Mouse (Mus musculus) limb, embryonic 12.5 days (tissue): ENCODE measurements around the gene Tirap. TPM values are rescaled to one million over a fixed set of nuclear protein-coding genes. Genes with fewer than 3 reads are reported as not detected.

Source experiments
- ATAC-seq: fragments of 200-750 bp; cut with Nextera tagmentation; 2 replicates; pipeline ENCODE4 v1.8.0; 2017; ENCODE audit warnings: low read depth, moderate TSS enrichment; ENCODE audit not compliant: insufficient number of reproducible peaks, insufficient read depth, low FRiP score, low TSS enrichment
- H3K27ac ChIP-seq: fragments of 300-500 bp; sonication (generic); 2 replicates; pipeline ENCODE4 v1.5.1; 2016; ENCODE audit warnings: mild to moderate bottlenecking, moderate library complexity
- H3K27me3 ChIP-seq: fragments of 300-500 bp; sonication (generic); 2 replicates; pipeline ENCODE4 v1.6.1; 2016; ENCODE audit warnings: mild to moderate bottlenecking, moderate library complexity
- H3K36me3 ChIP-seq: fragments of 300-500 bp; sonication (generic); 2 replicates; pipeline ENCODE4 v1.6.1; 2016; ENCODE audit warnings: mild to moderate bottlenecking, moderate library complexity
- H3K4me1 ChIP-seq: fragments of 300-500 bp; sonication (generic); replicated peaks from 2 replicates; pipeline ENCODE4 v1.6.1; 2016
- H3K4me2 ChIP-seq: fragments of 300-500 bp; sonication (generic); 2 replicates; pipeline ENCODE4 v1.6.1; 2016; ENCODE audit warnings: mild to moderate bottlenecking, moderate library complexity
- H3K4me3 ChIP-seq: fragments of 300-500 bp; sonication (generic); replicated peaks from 2 replicates; pipeline ENCODE4 v1.5.1; 2016; ENCODE audit warnings: mild to moderate bottlenecking
- H3K9ac ChIP-seq: fragments of 300-500 bp; sonication (generic); replicated peaks from 2 replicates; pipeline ENCODE4 v1.6.1; 2016; ENCODE audit warnings: mild to moderate bottlenecking, moderate library complexity
- H3K9me3 ChIP-seq: fragments of 300-500 bp; sonication (generic); 2 replicates; pipeline ENCODE4 v1.6.1; 2016; ENCODE audit warnings: mild to moderate bottlenecking, moderate library complexity
- WGBS: fragments of 180-500 bp; shearing (Covaris S2); methylation state at CpG from one replicate; pipeline ENCODE4 v1.1.7; 2016; 5-methylcytosine and 5-hydroxymethylcytosine counted together
- polyA plus RNA-seq: library from polyadenylated mRNA; unstranded; fragments of >200 nt; fragmentation: Nextera tagmentation; extraction: Ambion mirVana; gene quantifications from 2 replicates; pipeline ENCODE4 v1.2.1, GENCODE M21; 2016

The Tirap gene
- polyA plus RNA-seq, 1 experiment from 2014 or later = 14.9 TPM

DNA sequence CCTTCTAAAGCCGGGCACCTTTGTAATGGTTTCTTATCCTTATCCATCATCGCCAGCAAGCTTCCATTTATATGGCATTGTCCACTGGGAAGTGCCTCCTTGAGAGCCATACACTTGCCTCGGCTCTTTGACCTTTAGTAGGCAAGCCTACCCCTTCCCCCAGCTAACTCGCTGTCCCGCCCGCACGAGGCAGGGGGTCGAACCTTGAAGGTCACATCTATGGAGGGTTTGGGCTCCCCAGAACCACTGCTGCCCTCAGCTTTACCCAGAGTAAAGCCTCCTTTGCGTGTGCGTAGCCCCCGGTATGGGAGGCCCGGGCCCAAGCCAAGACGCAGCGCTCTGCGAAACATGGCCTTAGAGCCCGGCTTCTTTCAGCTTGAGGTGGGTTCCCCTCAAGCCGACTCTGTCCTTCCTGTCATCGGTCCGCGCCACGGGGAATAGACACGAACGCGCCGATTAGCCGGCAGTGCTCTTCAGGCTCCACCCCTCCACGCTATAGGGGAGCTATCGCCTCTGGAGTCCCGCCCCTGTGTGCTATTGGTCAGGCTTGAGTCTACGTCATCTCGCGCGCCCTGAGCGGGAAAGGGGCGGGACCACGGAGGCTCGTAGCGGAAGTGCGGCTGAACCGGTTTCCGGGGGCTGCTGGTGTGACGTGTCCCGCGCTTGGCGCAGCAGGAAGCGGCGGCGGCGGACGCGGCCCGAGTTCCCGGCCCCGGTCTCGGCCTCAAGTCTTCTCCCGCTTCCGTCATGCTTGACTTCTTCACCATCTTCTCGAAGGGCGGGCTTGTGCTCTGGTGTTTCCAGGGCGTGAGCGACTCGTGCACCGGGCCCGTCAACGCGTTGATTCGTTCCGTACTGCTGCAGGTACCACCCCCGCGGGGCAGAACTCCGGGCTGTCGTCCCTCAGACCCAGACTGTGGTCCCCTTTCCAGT is 10.7 kb upstream of the Tirap start, which contains the start of gene Foxred1:
TSS of gene Foxred1 (minus strand) at position 514 of the 933 bp plus-strand sequence.
- peaks cover 70% of the 10 kb centered on the region for H3K36me3 ChIP-seq
- under 1% methylated on average over 72 of the region's 72 CpGs for WGBS
- ATAC-seq = peak; percentile 100
- no peaks in the 10 kb centered on the region for H3K9me3 ChIP-seq
- peak within 1 kb of the TSS; percentile 91 for H3K4me2 ChIP-seq
- no peaks in the 10 kb centered on the region for H3K27me3 ChIP-seq
- peak within 1 kb of the TSS; percentile 86 for H3K4me3 ChIP-seq
- H3K27ac ChIP-seq = peak within 1 kb of the TSS; percentile 91
- peaks cover 16% of the 10 kb centered on the region for H3K4me1 ChIP-seq
- H3K9ac ChIP-seq = peak within 1 kb of the TSS; percentile 85

DNA sequence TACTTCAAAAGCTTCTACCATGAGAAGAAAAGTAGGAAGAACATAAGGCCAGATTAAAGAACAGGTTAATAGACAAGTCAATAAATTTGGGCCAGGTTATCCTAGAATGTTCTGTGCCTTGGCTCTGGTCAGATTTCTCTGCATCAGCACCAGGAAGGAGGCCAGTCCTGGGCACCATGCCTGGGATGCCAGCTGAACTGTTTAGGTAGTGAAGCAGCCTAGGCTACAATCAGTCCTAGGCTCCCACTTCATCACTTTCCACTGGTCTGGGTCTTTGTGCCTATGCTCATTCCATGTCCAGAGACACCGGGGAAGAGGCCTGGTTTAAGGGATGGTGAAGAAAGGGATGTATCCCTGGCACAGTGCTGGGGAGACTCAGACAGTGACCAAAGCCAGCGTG is 4.3 kb upstream of the Tirap start:
- no peaks in the 10 kb centered on the region for H3K27me3 ChIP-seq
- ATAC-seq = no peak
- H3K27ac ChIP-seq = no peak overlapping the region
- H3K4me2 ChIP-seq = no peak overlapping the region
- H3K36me3 ChIP-seq = peaks cover 50% of the 10 kb centered on the region
- no peaks in the 10 kb centered on the region for H3K9me3 ChIP-seq
- no peak overlapping the region for H3K9ac ChIP-seq
- no peak overlapping the region for H3K4me3 ChIP-seq
- H3K4me1 ChIP-seq = peaks cover 10% of the 10 kb centered on the region; the same call in 1 of the 2 replicates
- 98% methylated on average over 2 of the region's 2 CpGs for WGBS

DNA sequence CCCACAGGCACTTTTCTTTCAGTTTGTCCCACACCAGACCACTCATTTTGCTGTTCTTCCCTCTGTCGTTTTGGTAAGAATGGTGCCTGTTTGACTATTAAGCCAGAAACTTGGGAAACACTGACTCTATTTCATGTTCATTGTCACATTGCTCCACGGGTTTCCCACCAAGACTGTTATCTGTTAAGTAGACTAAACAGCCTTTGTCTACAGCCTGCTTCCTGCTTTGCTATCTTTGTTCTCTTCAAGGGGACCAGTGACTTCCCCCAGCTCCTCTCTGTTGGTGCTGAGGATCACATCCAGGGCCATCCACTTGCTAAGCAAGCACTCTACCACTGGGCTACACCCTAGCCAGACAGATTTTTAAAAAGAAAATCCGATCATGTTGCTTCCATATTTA is 3.4 kb upstream of the Tirap start:
- no peaks in the 10 kb centered on the region for H3K27me3 ChIP-seq
- ATAC-seq = no peak
- no peak overlapping the region for H3K9ac ChIP-seq
- no peak overlapping the region for H3K4me2 ChIP-seq
- peaks cover 17% of the 10 kb centered on the region; the same call in 1 of the 2 replicates for H3K4me1 ChIP-seq
- H3K27ac ChIP-seq = no peak overlapping the region
- H3K9me3 ChIP-seq = no peaks in the 10 kb centered on the region
- peaks cover 42% of the 10 kb centered on the region for H3K36me3 ChIP-seq
- WGBS = 50% methylated on average over 3 of the region's 3 CpGs
- no peak overlapping the region for H3K4me3 ChIP-seq

GRCm38 (mm10) chr9:35200529-35201060 is 504 bp upstream of the Tirap start:
- no peaks in the 10 kb centered on the region for H3K27me3 ChIP-seq
- 0 out of 2 replicates have a peak overlapping the region, but pooled peaks have one; percentile 45 for H3K27ac ChIP-seq
- peaks cover 15% of the 10 kb centered on the region for H3K36me3 ChIP-seq

DNA sequence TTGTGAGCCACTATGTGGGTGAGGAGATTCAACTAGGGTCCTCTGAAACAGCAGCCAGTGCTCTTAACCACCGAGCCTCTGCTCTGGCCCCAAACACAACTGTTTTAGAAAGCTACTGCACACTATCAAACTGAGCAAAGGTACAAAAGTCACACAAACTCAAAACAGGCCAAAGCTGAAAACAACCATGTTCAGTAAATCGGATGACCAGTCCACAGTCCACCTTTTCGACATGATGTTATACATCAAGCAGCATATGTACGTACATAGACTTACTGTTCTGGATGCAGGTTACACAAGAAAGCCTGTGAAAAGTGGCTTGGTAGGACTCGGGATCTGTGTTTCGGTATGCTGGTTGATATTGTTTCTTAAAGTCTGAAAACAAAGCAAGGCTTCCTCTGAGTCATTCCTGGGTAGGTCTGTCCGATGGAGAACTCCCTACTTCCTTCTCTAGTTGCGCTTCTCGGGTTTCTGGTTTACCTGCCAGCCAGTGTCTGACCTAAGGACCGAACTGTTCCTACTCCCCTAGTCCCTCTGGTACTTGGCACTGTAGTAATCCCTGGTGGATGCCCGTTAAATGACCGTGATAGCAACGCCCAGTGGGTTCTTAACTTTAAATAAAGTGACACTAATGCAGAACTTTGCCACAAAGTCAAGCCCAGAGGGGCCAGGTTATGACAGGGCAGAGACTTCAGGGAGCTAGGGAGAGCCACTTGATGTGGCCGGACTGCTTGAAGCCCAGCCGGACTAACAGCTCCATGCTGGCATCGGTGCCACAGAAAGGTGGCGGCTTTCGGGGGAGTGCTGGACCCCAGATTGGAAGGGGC is 933 bp downstream of the Tirap start:
- peak; percentile 22; the same call in 1 of the 2 replicates for ATAC-seq
- WGBS = 27% methylated on average over 18 of the region's 18 CpGs

More at GRCm38 (mm10) chr9:35200529-35201060, 504 bp upstream of the Tirap start:
- Histone ChIP-seq H3K9me3 (no peaks in the 10 kb centered on the region), H3K4me2 (peak overlapping the region; percentile 81), H3K4me1 (peaks cover 20% of the 10 kb centered on the region; the same call in 1 of the 2 replicates), H3K9ac (no peak overlapping the region), H3K4me3 (peak overlapping the region; percentile 71)
- no peak for ATAC-seq
- WGBS = 60% methylated on average over 9 of the region's 9 CpGs

GRCm38 (mm10) chr9:35198351-35198750 is 1.7 kb downstream of the Tirap start:
- Histone ChIP-seq H3K36me3 (no peaks in the 10 kb centered on the region), H3K9ac (no peak overlapping the region), H3K4me3 (no peak overlapping the region), H3K27ac (no peak overlapping the region), H3K9me3 (no peaks in the 10 kb centered on the region), H3K4me1 (peaks cover 20% of the 10 kb centered on the region; the same call in 1 of the 2 replicates), H3K4me2 (peak overlapping the region; percentile 81; the same call in 1 of the 2 replicates), H3K27me3 (no peaks in the 10 kb centered on the region)
- 84% methylated on average over 10 of the region's 10 CpGs for WGBS
- ATAC-seq = no peak

More for the DNA sequence above, 933 bp downstream of the Tirap start:
- H3K4me1 ChIP-seq = peaks cover 20% of the 10 kb centered on the region; the same call in 1 of the 2 replicates
- H3K36me3 ChIP-seq = peaks cover under 1% of the 10 kb centered on the region; the same call in 1 of the 2 replicates
- H3K27me3 ChIP-seq = no peaks in the 10 kb centered on the region
- H3K9ac ChIP-seq = peak overlapping the region; percentile 75
- peak overlapping the region; percentile 67 for H3K27ac ChIP-seq
- no peaks in the 10 kb centered on the region for H3K9me3 ChIP-seq
- H3K4me3 ChIP-seq = peak overlapping the region; percentile 71
- peak overlapping the region; percentile 81 for H3K4me2 ChIP-seq

GRCm38 (mm10) chr9:35197625-35198024 is 2.5 kb downstream of the Tirap start:
- no peak overlapping the region for H3K4me3 ChIP-seq
- no peak overlapping the region for H3K4me2 ChIP-seq
- no peaks in the 10 kb centered on the region for H3K27me3 ChIP-seq
- no peak for ATAC-seq
- H3K36me3 ChIP-seq = no peaks in the 10 kb centered on the region
- 87% methylated on average over 3 of the region's 3 CpGs for WGBS
- no peak overlapping the region for H3K27ac ChIP-seq
- H3K9ac ChIP-seq = no peak overlapping the region
- peaks cover 20% of the 10 kb centered on the region; the same call in 1 of the 2 replicates for H3K4me1 ChIP-seq
- no peaks in the 10 kb centered on the region for H3K9me3 ChIP-seq

- no peak overlapping the region for H3K9ac ChIP-seq
- no peak overlapping the region for H3K4me3 ChIP-seq
- ATAC-seq = no peak
- H3K4me1 ChIP-seq = peaks cover 7% of the 10 kb centered on the region; the same call in 1 of the 2 replicates
- no peaks in the 10 kb centered on the region for H3K9me3 ChIP-seq
- H3K4me2 ChIP-seq = no peak overlapping the region
- no peak overlapping the region for H3K27ac ChIP-seq
- WGBS = 91% methylated on average over 3 of the region's 3 CpGs
- H3K36me3 ChIP-seq = peaks cover 23% of the 10 kb centered on the region
- H3K27me3 ChIP-seq = no peaks in the 10 kb centered on the region
Measured at GRCm38 (mm10) chr9:35194048-35194447, 6.0 kb downstream of the Tirap start.

GRCm38 (mm10) chr9:35192983-35193542 is 7.0 kb downstream of the Tirap start:
- Histone ChIP-seq H3K9me3 (no peaks in the 10 kb centered on the region), H3K4me3 (no peak overlapping the region), H3K4me1 (no peaks in the 10 kb centered on the region), H3K9ac (no peak overlapping the region), H3K4me2 (no peak overlapping the region), H3K27me3 (no peaks in the 10 kb centered on the region), H3K36me3 (peaks cover 33% of the 10 kb centered on the region), H3K27ac (no peak overlapping the region)
- WGBS = 79% methylated on average over 11 of the region's 11 CpGs
- ATAC-seq = no peak

GRCm38 (mm10) chr9:35188700-35189099 is 11.4 kb downstream of the Tirap start:
- 82% methylated on average over 22 of the region's 22 CpGs for WGBS
- no peak overlapping the region for H3K4me3 ChIP-seq
- no peaks in the 10 kb centered on the region for H3K27me3 ChIP-seq
- H3K36me3 ChIP-seq = peaks cover 50% of the 10 kb centered on the region
- H3K4me1 ChIP-seq = no peaks in the 10 kb centered on the region
- H3K9me3 ChIP-seq = no peaks in the 10 kb centered on the region
- H3K4me2 ChIP-seq = no peak overlapping the region
- no peak for ATAC-seq
- H3K9ac ChIP-seq = no peak overlapping the region
- no peak overlapping the region for H3K27ac ChIP-seq
